Mouse (Mus musculus) CH12.LX (cell line): Measurements from ENCODE around the gene Ddah2.

Experiments
- CTCF ChIP-seq, 2 experiments: IDR thresholded peaks in 1 of 2; conservative IDR thresholded peaks in 1 of 2; 2 replicates each; pipeline ENCODE4 v1.5.1; 2011 to 2012; ENCODE audit warnings: low read depth in 2 of 2, low read length in 2 of 2, improper control_type of control experiment in 1 of 2, inconsistent platforms in 1 of 2, mild to moderate bottlenecking in 1 of 2, moderate library complexity in 1 of 2
- JUN ChIP-seq: IDR thresholded peaks from 2 replicates; pipeline ENCODE4 v1.6.1; 2011; ENCODE audit warnings: low read depth, mild to moderate bottlenecking, low read length, improper control_type of control experiment, moderate library complexity; ENCODE audit not compliant: insufficient read depth
- MAZ ChIP-seq: IDR thresholded peaks from 2 replicates; pipeline ENCODE4 v1.6.1; 2012; ENCODE audit warnings: low read depth, mild to moderate bottlenecking, inconsistent platforms, low read length, improper control_type of control experiment, moderate library complexity

GRCm38 (mm10) chr17:35077285-35077684 lies 18.4 kb downstream of the Ddah2 start:
- TF ChIP-seq CTCF (conservative IDR thresholded peaks at IDR 0.05 in 1 of 2, IDR thresholded peaks at IDR 0.05 in 1 of 2; ENCODE audit: low read depth in 2 of 2, low read length in 2 of 2): no peak
- TF ChIP-seq JUN: no peak
- TF ChIP-seq MAZ: no peak
